Mouse (Mus musculus): ENCODE measurements at regions not wholly inside any gene's neighbourhood (a gene's known extent, or its start where the extent isn't known, plus 50 kb on each side); places are given as distances from the start of the nearest gene placed in this dataset.

DNA sequence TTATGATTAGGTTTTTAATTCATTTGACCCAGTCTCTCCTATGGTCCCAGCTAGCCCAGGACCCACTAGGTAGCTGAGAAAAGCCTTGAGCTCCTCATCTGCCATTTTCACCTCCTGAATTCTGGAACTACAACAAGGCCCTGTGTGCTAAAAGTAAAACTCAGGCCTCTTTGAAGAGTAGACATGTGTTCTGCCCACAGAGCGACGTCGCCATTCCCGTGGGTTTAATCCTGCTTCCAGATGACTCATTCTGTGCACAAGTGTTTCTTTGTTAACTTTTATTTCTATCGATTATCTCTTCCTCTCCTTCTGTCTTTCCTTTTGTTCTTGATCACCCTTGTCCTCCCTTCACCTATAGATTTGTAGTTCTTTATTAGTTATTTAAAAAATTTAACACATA lies 1046.7 kb upstream of the Apob start:
- Histone ChIP-seq H3K9me3 (no peaks in the 10 kb centered on the region), H3K27me3 (no peaks in the 10 kb centered on the region), H3K36me3 (no peaks in the 10 kb centered on the region), H3K4me2 (replicated peaks) (no peak overlapping the region), H3K4me3 (replicated peaks) (no peak overlapping the region), H3K9ac (replicated peaks) (no peak overlapping the region), H3K4me1 (replicated peaks) (no peaks in the 10 kb centered on the region), H3K27ac (no peak overlapping the region)
- 65% methylated on average over 5 of the region's 5 CpGs for WGBS
- ATAC-seq = no peak

DNA sequence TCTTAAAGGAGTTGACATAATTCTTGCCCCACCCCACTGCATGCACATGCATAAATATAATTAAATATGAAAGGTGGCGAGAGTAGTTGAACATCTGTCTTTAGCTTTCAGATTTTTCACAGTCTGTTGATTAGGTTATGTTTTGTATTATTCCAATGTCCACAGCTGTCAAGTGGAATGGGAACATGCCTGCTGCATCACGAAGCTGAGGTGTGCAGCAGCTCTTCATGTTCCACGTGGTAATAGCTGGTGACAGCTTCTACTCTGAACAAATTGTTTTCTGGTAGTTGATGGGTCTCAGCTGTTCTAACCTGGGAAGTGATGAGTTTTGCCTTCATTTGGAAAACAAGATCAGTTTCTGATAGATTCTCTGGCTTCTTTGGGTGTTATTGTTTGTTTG lies 1020.8 kb upstream of the Apob start:
- H3K4me1 ChIP-seq (replicated peaks) = no peaks in the 10 kb centered on the region
- H3K4me3 ChIP-seq (replicated peaks) = no peak overlapping the region
- WGBS = 79% methylated on average over 3 of the region's 3 CpGs
- H3K27ac ChIP-seq = no peak overlapping the region
- no peaks in the 10 kb centered on the region for H3K36me3 ChIP-seq
- H3K9ac ChIP-seq (replicated peaks) = no peak overlapping the region
- no peaks in the 10 kb centered on the region for H3K27me3 ChIP-seq
- no peak overlapping the region for H3K4me2 ChIP-seq (replicated peaks)
- H3K9me3 ChIP-seq = no peaks in the 10 kb centered on the region
- ATAC-seq = no peak

DNA sequence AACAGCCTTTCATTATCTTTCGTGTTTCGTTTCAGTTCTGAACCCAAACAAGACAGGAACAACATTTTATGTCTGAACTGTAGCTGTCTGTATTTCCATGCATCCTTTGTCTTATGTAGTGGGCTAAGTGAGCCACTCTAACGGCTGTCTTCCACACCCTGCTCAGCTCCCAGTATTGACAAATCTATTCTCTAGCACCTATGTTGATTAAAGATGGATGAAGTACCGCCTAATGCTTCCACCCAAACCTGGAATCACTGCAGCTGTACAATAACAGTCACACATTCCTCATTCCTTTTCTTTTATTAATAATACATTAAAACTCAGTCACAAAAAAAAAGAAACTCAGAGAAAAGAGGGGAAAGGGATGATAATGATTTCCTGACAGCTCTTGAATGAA lies 992.8 kb upstream of the Apob start:
- peak; percentile 60; the same call in 1 of the 2 replicates for ATAC-seq
- H3K9ac ChIP-seq (replicated peaks) = no peak overlapping the region
- H3K4me3 ChIP-seq (replicated peaks) = no peak overlapping the region
- no peak overlapping the region for H3K4me2 ChIP-seq (replicated peaks)
- WGBS = 74% methylated on average over 4 of the region's 4 CpGs
- H3K4me1 ChIP-seq (replicated peaks) = no peaks in the 10 kb centered on the region
- H3K9me3 ChIP-seq = no peaks in the 10 kb centered on the region
- no peaks in the 10 kb centered on the region for H3K27me3 ChIP-seq
- no peaks in the 10 kb centered on the region for H3K36me3 ChIP-seq
- H3K27ac ChIP-seq = no peak overlapping the region

- WGBS = 87% methylated on average over 4 of the region's 4 CpGs
- Histone ChIP-seq H3K4me1 (replicated peaks) (peaks cover 15% of the 10 kb centered on the region), H3K4me2 (replicated peaks) (no peak overlapping the region), H3K27ac (no peak overlapping the region), H3K4me3 (replicated peaks) (no peak overlapping the region), H3K9me3 (no peaks in the 10 kb centered on the region), H3K27me3 (no peaks in the 10 kb centered on the region), H3K9ac (replicated peaks) (no peak overlapping the region), H3K36me3 (no peaks in the 10 kb centered on the region)
- no peak for ATAC-seq
Measured at GRCm38 (mm10) chr12:7028447-7028846, 949.0 kb upstream of the Apob start.

- Histone ChIP-seq H3K9ac (replicated peaks) (no peak overlapping the region), H3K27ac (peak overlapping the region; percentile 26; the same call in 1 of the 2 replicates), H3K27me3 (no peaks in the 10 kb centered on the region), H3K9me3 (no peaks in the 10 kb centered on the region), H3K36me3 (no peaks in the 10 kb centered on the region), H3K4me1 (replicated peaks) (peaks cover 15% of the 10 kb centered on the region), H3K4me2 (replicated peaks) (no peak overlapping the region), H3K4me3 (replicated peaks) (no peak overlapping the region)
- WGBS = 20% methylated on average over 4 of the region's 4 CpGs
- ATAC-seq = peak; percentile 69
Measured at GRCm38 (mm10) chr12:7029396-7030065, 947.9 kb upstream of the Apob start.

DNA sequence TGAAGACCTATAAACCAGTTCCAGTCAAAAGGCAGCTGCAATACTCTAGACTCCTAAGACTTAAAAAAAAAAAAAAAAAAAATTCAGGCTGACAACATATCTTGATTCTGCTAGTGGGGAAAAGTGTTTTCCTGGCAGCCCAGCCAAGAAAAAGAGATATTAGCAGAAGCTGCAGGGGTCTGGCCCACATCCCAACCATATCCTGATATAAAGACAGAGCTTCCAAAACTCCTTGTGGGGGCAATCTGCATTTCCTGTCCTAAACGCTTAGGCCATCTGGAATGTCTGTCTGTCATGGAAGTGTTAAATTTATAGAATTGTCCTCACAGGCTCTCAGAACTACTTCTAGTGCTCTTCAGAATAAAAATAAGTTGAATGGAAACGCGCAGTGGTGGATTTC lies 926.7 kb upstream of the Apob start:
- Histone ChIP-seq H3K36me3 (no peaks in the 10 kb centered on the region), H3K9ac (replicated peaks) (no peak overlapping the region), H3K4me1 (replicated peaks) (no peaks in the 10 kb centered on the region), H3K27ac (no peak overlapping the region), H3K9me3 (no peaks in the 10 kb centered on the region), H3K4me3 (replicated peaks) (no peak overlapping the region), H3K4me2 (replicated peaks) (no peak overlapping the region), H3K27me3 (no peaks in the 10 kb centered on the region)
- no peak for ATAC-seq
- 92% methylated on average over 3 of the region's 3 CpGs for WGBS

DNA sequence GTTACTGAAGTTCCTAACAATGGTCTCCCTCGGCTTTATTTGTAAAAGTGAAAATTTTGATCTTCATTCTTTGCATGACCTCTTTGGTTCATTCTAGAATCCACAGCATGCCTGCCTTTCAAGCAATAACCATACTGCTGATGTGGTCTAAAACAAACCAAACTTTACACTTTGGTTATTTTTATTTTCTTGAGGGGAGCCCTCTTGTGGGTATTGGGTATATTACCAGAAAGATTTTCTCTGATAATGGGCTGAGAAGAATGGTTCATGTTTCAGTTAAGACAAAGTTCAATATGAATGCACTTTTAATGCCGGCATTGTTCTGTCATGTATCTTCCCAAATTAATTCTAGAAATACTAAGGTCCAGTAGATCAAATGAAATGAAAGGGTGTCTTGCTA lies 922.9 kb upstream of the Apob start:
- no peak for ATAC-seq
- Histone ChIP-seq H3K4me2 (replicated peaks) (no peak overlapping the region), H3K4me1 (replicated peaks) (no peaks in the 10 kb centered on the region), H3K9me3 (no peaks in the 10 kb centered on the region), H3K9ac (replicated peaks) (no peak overlapping the region), H3K36me3 (no peaks in the 10 kb centered on the region), H3K27ac (no peak overlapping the region), H3K4me3 (replicated peaks) (no peak overlapping the region), H3K27me3 (no peaks in the 10 kb centered on the region)
- WGBS = 77% methylated on average over 2 of the region's 2 CpGs

DNA sequence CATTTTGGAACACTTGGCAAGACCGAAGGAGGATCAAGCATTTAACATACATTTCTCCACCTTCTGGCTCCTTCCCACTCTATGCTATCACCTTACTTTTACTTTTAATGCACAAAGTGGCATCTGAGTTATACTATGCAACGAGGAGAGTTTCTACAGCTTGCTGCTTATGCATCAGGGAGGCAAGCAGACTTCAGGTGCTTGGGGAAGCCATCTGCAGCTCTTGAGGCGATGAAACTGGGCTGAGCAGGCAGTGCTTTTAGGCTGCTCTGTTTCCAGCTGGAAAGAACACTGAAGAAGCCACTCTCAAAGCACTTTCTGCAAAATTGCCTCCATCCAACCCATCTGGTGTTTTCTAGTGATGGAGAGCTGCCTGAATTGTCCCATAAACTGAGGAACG lies 882.9 kb upstream of the Apob start:
- no peaks in the 10 kb centered on the region for H3K4me1 ChIP-seq (replicated peaks)
- H3K9ac ChIP-seq (replicated peaks) = no peak overlapping the region
- WGBS = 90% methylated on average over 4 of the region's 4 CpGs
- H3K36me3 ChIP-seq = no peaks in the 10 kb centered on the region
- no peak overlapping the region for H3K27ac ChIP-seq
- H3K4me3 ChIP-seq (replicated peaks) = no peak overlapping the region
- H3K4me2 ChIP-seq (replicated peaks) = no peak overlapping the region
- H3K9me3 ChIP-seq = no peaks in the 10 kb centered on the region
- no peak for ATAC-seq
- no peaks in the 10 kb centered on the region for H3K27me3 ChIP-seq

GRCm38 (mm10) chr12:7095440-7095839 lies 882.0 kb upstream of the Apob start:
- Histone ChIP-seq H3K36me3 (no peaks in the 10 kb centered on the region), H3K27ac (no peak overlapping the region), H3K4me1 (replicated peaks) (no peaks in the 10 kb centered on the region), H3K4me3 (replicated peaks) (no peak overlapping the region), H3K27me3 (no peaks in the 10 kb centered on the region), H3K9me3 (no peaks in the 10 kb centered on the region), H3K9ac (replicated peaks) (no peak overlapping the region), H3K4me2 (replicated peaks) (no peak overlapping the region)
- 0% methylated on average over 1 of the region's 1 CpGs for WGBS
- ATAC-seq = 0 out of 2 replicates have a peak, but pooled peaks have one; percentile 37

- no peaks in the 10 kb centered on the region for H3K4me1 ChIP-seq (replicated peaks)
- no peak overlapping the region for H3K27ac ChIP-seq
- H3K36me3 ChIP-seq = no peaks in the 10 kb centered on the region
- WGBS = 61% methylated on average over 3 of the region's 3 CpGs
- H3K9ac ChIP-seq (replicated peaks) = no peak overlapping the region
- no peak overlapping the region for H3K4me3 ChIP-seq (replicated peaks)
- no peak overlapping the region for H3K4me2 ChIP-seq (replicated peaks)
- ATAC-seq = no peak
- no peaks in the 10 kb centered on the region for H3K9me3 ChIP-seq
- no peaks in the 10 kb centered on the region for H3K27me3 ChIP-seq
Measured at GRCm38 (mm10) chr12:7096221-7096620, 881.2 kb upstream of the Apob start.

- Histone ChIP-seq H3K27me3 (no peaks in the 10 kb centered on the region), H3K36me3 (no peaks in the 10 kb centered on the region), H3K4me3 (replicated peaks) (no peak overlapping the region), H3K4me1 (replicated peaks) (no peaks in the 10 kb centered on the region), H3K9me3 (no peaks in the 10 kb centered on the region), H3K9ac (replicated peaks) (no peak overlapping the region), H3K4me2 (replicated peaks) (no peak overlapping the region), H3K27ac (no peak overlapping the region)
- no peak for ATAC-seq
- 75% methylated on average over 3 of the region's 3 CpGs for WGBS
Measured at GRCm38 (mm10) chr12:7139044-7139443, 838.4 kb upstream of the Apob start.
